Mouse (Mus musculus): ENCODE data around the gene Olfr243. TPM values are rescaled to one million over a fixed set of nuclear protein-coding genes. Genes with fewer than 3 reads are reported as not detected.
"Not testable (repeated sequence)": the region's sequence is repeated elsewhere in the genome, so short reads cannot be mapped to it uniquely, and the experiment has no call there.

Gene Olfr243
- 0.17 TPM in 1 of 2 replicates, not detected in the other for polyA plus RNA-seq (2015; fragmentation: Nextera tagmentation; extraction: Ambion mirVana)

DNA sequence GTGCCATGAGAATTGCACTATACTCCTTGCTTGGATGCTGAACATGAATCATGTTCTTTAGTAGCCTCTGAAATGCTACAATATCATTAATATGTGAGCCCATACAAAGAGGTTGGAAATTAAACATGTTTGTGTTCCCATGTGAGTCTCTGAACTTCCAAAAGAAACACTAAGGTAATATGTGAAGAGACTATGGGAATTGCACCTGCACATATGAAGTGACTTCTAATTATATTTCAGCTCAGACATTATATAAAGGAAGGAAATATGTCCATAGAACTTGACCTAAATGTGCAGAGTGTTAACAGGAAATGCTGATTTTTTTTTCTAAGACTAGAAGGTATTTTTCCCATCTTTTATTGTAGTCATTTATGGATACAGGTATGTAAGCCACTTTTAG is at the start of gene Olfr243:
Gene Olfr243, plus strand, starts transcription at position 301 of the 400 bp plus-strand sequence.
- ATAC-seq (ENCODE audit: insufficient number of reproducible peaks, low FRiP score, low TSS enrichment, low read depth), result no peak
- H3K9me3 ChIP-seq (replicated peaks), result no peaks in the 10 kb centered on the region
- H3K27me3 ChIP-seq, result no peaks in the 10 kb centered on the region
- H3K36me3 ChIP-seq, result no peaks in the 10 kb centered on the region
- H3K4me2 ChIP-seq (replicated peaks), result no peak within 1 kb of the TSS
- no peak within 1 kb of the TSS for H3K27ac ChIP-seq (replicated peaks)
- no peak within 1 kb of the TSS for H3K9ac ChIP-seq
- H3K4me3 ChIP-seq (replicated peaks), result no peak within 1 kb of the TSS
- no peaks in the 10 kb centered on the region for H3K4me1 ChIP-seq

DNA sequence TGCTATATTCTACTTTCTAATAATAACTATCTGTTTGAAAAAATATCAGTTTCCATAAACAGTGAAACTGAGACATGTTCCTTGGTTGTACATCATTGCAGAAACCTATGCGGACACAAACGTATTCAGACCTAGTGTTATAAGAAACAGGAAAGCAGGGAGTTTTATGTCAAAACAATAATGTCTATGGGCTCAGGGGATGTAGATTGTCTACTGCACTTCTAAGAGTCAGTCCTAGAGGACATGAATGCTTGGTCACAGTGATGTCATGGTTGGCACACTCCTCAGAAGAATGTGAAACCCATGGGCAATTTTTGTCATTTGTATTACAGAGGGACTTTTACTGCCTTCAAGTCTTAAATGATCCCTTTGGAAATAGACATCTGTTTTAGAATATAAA is 43.4 kb upstream of the Olfr243 start, which contains the start of gene Olfr624:
Gene Olfr624, minus strand, starts transcription at position 101 of the 400 bp plus-strand sequence.
- Histone ChIP-seq H3K9ac (no peak within 1 kb of the TSS), H3K4me3 (replicated peaks) (no peak within 1 kb of the TSS), H3K4me1 (no peaks in the 10 kb centered on the region), H3K9me3 (replicated peaks) (no peaks in the 10 kb centered on the region), H3K27me3 (no peaks in the 10 kb centered on the region), H3K27ac (replicated peaks) (no peak within 1 kb of the TSS), H3K36me3 (no peaks in the 10 kb centered on the region), H3K4me2 (replicated peaks) (no peak within 1 kb of the TSS)
- WGBS, result 81% methylated on average over 2 of the region's 2 CpGs
- no peak for ATAC-seq (ENCODE audit: insufficient number of reproducible peaks, low FRiP score, low TSS enrichment, low read depth)

DNA sequence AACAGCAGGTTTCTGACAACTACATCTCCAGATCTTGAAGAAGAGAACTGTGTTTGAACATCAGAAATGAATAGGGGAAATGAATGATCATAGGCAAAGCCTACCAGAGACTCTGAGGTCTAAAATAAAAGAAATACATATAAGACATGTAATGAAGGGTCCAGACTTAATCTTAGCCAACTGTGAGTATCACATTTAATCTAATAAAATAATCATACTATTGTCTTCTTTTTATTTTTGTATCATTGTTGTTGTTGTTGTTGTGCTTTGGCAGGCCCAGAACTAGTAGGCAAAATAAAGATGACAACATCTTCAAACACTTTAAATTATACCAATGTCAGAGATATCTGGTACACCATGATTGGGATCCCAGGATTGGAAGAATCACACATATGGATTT is 32.1 kb upstream of the Olfr243 start, which contains the start of gene Olfr625-ps1:
Gene Olfr625-ps1, plus strand, starts transcription at position 301 of the 400 bp plus-strand sequence.
- Histone ChIP-seq H3K4me2 (replicated peaks) (no peak within 1 kb of the TSS), H3K9me3 (replicated peaks) (no peaks in the 10 kb centered on the region), H3K4me3 (replicated peaks) (no peak within 1 kb of the TSS), H3K9ac (no peak within 1 kb of the TSS), H3K27me3 (no peaks in the 10 kb centered on the region), H3K27ac (replicated peaks) (no peak within 1 kb of the TSS), H3K36me3 (no peaks in the 10 kb centered on the region), H3K4me1 (no peaks in the 10 kb centered on the region)
- ATAC-seq (ENCODE audit: insufficient number of reproducible peaks, low FRiP score, low TSS enrichment, low read depth), result no peak

DNA sequence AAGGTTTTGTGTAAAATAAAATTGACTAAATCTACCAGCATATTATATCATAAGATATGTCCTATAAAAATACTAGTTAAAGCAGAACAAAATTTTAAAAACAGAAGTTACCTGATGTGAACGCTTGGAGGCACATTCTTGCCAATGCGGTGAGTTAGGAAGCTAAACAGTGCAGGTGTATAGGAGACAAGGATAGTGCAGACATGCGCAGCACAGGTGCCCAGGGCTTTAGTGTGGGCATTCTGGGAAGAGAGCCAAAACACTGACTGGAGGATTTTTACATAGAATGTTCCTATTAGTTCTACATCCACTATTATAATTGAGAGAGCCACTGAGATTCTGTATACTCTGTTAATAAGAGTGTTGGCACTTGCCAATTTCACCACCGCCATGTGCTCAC is 15.0 kb upstream of the Olfr243 start:
- H3K9ac ChIP-seq, result no peak overlapping the region
- H3K9me3 ChIP-seq (replicated peaks), result no peaks in the 10 kb centered on the region
- H3K27ac ChIP-seq (replicated peaks), result no peak overlapping the region
- H3K4me2 ChIP-seq (replicated peaks), result no peak overlapping the region
- WGBS, result 86% methylated on average over 4 of the region's 4 CpGs
- H3K4me3 ChIP-seq (replicated peaks), result no peak overlapping the region
- H3K36me3 ChIP-seq, result no peaks in the 10 kb centered on the region
- no peaks in the 10 kb centered on the region for H3K4me1 ChIP-seq
- H3K27me3 ChIP-seq, result no peaks in the 10 kb centered on the region
- ATAC-seq (ENCODE audit: insufficient number of reproducible peaks, low FRiP score, low TSS enrichment, low read depth), result no peak

DNA sequence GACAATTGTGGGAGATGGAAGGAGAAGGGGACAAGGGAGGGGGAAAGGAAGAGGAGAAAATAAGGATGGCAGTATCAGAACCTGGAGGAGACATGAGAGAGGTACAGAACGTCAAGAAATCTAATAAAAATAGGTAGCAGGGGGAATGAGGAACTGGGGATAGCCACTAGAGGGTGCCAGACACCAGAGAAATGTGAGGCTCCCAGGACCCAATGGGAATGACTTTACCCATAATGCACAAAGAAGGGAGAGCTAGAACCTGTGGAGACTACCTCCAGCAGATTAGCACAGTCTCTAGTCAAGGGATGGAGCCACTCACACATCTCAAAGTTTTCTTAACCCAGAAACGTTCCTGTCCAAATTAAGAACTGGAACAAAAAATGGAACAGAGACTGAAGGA is 2.4 kb upstream of the Olfr243 start:
- H3K9ac ChIP-seq, result no peak overlapping the region
- H3K27ac ChIP-seq (replicated peaks), result no peak overlapping the region
- WGBS, result 36% methylated on average over 2 of the region's 2 CpGs
- no peak overlapping the region for H3K4me2 ChIP-seq (replicated peaks)
- no peaks in the 10 kb centered on the region for H3K36me3 ChIP-seq
- H3K27me3 ChIP-seq, result no peaks in the 10 kb centered on the region
- H3K4me1 ChIP-seq, result no peaks in the 10 kb centered on the region
- no peak for ATAC-seq (ENCODE audit: insufficient number of reproducible peaks, low FRiP score, low TSS enrichment, low read depth)
- H3K4me3 ChIP-seq (replicated peaks), result no peak overlapping the region
- H3K9me3 ChIP-seq (replicated peaks), result no peaks in the 10 kb centered on the region

DNA sequence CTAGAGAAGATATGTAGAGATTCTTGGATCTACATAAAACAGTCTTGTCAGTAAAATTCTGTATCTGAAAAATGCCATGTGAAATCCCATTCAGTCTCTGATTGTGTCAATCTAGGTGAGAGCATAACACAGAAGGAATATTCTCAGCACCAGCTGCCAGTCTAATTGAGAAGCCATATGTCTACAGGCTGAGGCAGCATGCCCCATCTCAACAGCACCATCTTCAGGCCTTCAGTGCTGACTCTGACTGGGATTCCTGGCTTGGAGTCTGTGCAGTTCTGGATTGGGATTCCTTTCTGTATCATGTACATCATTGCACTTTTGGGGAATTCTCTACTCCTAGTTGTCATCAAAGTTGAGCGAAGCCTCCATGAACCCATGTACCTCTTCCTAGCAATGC is 1.9 kb downstream of the Olfr243 start:
- not testable (repeated sequence) for H3K36me3 ChIP-seq; H3K4me2 ChIP-seq (replicated peaks); ATAC-seq (ENCODE audit: insufficient number of reproducible peaks, low FRiP score, low TSS enrichment, low read depth); H3K4me3 ChIP-seq (replicated peaks); H3K27ac ChIP-seq (replicated peaks); H3K9me3 ChIP-seq (replicated peaks); H3K9ac ChIP-seq; H3K4me1 ChIP-seq; H3K27me3 ChIP-seq
- 96% methylated on average over 1 of the region's 1 CpGs for WGBS

DNA sequence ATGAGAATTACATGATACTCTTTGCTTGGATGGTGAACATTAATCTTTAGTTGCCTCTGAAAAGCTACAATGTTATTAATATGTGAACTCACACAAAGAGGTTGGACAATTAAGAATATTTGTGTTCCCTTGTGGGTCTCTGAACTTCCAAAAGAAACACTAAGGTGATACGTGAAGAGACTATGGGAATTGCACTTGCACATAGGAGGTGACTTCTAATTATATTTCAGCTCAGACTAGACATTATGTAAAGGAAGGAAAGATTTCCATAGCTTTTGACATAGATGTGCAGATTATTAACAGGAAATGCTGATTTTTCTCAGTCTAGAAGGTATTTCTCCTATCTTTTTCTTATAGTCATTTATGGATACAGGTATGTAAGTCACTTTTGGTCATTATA is 15.6 kb downstream of the Olfr243 start, which contains the start of gene Olfr628:
Gene Olfr628, plus strand, starts transcription at position 301 of the 400 bp plus-strand sequence.
- H3K9me3 ChIP-seq (replicated peaks), result no peaks in the 10 kb centered on the region
- no peaks in the 10 kb centered on the region for H3K36me3 ChIP-seq

DNA sequence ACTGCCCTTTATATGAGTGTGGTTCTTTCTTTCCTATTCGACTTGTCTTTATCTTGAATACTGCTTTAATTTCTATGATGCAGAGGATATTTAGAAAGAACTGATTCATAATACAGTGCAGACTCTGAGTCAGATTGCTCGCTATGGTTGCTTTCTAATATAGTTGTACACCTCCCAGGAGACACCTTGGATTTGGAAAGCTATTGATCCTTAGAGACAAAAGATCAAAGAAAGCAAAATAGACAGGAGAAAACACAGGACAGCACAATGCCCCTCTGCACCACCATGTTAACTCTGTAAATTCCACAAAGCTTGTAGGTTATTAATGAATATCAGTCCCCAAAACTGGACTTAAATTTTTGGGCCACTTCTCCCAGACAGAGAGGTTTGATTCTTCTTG is 30.4 kb downstream of the Olfr243 start, which contains the start of gene Olfr629:
Gene Olfr629, minus strand, starts transcription at position 101 of the 400 bp plus-strand sequence.
- H3K27me3 ChIP-seq, result no peaks in the 10 kb centered on the region
- 79% methylated on average over 2 of the region's 2 CpGs for WGBS
- ATAC-seq (ENCODE audit: insufficient number of reproducible peaks, low FRiP score, low TSS enrichment, low read depth), result no peak

More for the DNA sequence above, 15.6 kb downstream of the Olfr243 start, which contains the start of gene Olfr628:
- no peak within 1 kb of the TSS for H3K4me3 ChIP-seq (replicated peaks)
- H3K9ac ChIP-seq, result no peak within 1 kb of the TSS
- H3K4me2 ChIP-seq (replicated peaks), result no peak within 1 kb of the TSS
- H3K27ac ChIP-seq (replicated peaks), result no peak within 1 kb of the TSS
- no peak for ATAC-seq (ENCODE audit: insufficient number of reproducible peaks, low FRiP score, low TSS enrichment, low read depth)
- 93% methylated on average over 1 of the region's 1 CpGs for WGBS
- no peaks in the 10 kb centered on the region for H3K27me3 ChIP-seq
- H3K4me1 ChIP-seq, result no peaks in the 10 kb centered on the region

DNA sequence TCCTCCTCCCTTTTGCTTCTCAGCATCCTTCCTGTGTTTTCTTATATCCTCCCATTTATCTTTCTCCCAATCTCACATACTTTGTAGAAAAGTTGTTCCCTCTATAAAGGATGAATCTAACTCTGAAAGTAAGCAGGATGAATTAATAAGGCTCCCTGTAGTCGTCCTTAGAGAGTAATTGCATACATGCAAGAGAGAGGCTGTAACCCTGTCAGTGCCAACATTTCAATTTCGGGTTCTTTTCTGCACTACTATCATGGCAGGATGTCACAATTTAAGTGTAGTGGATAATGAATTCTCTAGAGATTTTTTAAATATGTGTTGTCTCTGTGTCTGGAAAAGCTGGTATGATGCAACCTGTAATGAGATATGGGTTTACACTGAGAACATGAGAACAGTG is 42.8 kb downstream of the Olfr243 start, which contains the start of gene Olfr630:
Gene Olfr630, minus strand, starts transcription at position 101 of the 400 bp plus-strand sequence.
- H3K4me1 ChIP-seq, result no peaks in the 10 kb centered on the region
- H3K27me3 ChIP-seq, result no peaks in the 10 kb centered on the region
- no peaks in the 10 kb centered on the region for H3K9me3 ChIP-seq (replicated peaks)
- ATAC-seq (ENCODE audit: insufficient number of reproducible peaks, low FRiP score, low TSS enrichment, low read depth), result no peak
- 37% methylated on average over 2 of the region's 2 CpGs for WGBS
- H3K9ac ChIP-seq, result no peak within 1 kb of the TSS
- H3K4me3 ChIP-seq (replicated peaks), result no peak within 1 kb of the TSS
- H3K4me2 ChIP-seq (replicated peaks), result no peak within 1 kb of the TSS
- no peak within 1 kb of the TSS for H3K27ac ChIP-seq (replicated peaks)
- no peaks in the 10 kb centered on the region for H3K36me3 ChIP-seq

More for the DNA sequence above, 30.4 kb downstream of the Olfr243 start, which contains the start of gene Olfr629:
- Histone ChIP-seq H3K4me2 (replicated peaks) (no peak within 1 kb of the TSS), H3K27ac (replicated peaks) (no peak within 1 kb of the TSS), H3K4me1 (no peaks in the 10 kb centered on the region), H3K36me3 (no peaks in the 10 kb centered on the region), H3K9ac (no peak within 1 kb of the TSS), H3K9me3 (replicated peaks) (no peaks in the 10 kb centered on the region), H3K4me3 (replicated peaks) (no peak within 1 kb of the TSS)

DNA sequence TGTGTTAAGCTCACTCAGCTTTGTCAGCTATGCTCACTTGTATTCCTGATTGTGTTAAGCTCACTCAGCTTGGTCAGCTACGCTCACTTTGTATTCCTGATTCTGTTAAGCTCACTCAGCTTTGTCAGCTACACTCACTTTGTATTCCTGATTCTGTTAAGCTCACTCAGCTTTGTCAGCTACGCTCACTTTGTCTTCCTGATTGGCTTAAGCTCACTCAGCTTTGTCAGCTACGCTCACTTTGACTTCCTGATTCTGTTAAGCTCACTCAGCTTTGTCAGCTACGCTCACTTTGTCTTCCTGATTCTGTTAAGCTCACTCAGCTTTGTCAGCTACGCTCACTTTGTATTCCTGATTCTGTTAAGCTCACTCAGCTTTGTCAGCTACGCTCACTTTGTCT is 47.7 kb downstream of the Olfr243 start:
- H3K4me1 ChIP-seq; H3K9me3 ChIP-seq (replicated peaks); H3K9ac ChIP-seq; ATAC-seq (ENCODE audit: insufficient number of reproducible peaks, low FRiP score, low TSS enrichment, low read depth); H3K4me2 ChIP-seq (replicated peaks); H3K27ac ChIP-seq (replicated peaks); H3K36me3 ChIP-seq; H3K4me3 ChIP-seq (replicated peaks); H3K27me3 ChIP-seq: not testable (repeated sequence)
- WGBS, result 85% methylated on average over 6 of the region's 6 CpGs

DNA sequence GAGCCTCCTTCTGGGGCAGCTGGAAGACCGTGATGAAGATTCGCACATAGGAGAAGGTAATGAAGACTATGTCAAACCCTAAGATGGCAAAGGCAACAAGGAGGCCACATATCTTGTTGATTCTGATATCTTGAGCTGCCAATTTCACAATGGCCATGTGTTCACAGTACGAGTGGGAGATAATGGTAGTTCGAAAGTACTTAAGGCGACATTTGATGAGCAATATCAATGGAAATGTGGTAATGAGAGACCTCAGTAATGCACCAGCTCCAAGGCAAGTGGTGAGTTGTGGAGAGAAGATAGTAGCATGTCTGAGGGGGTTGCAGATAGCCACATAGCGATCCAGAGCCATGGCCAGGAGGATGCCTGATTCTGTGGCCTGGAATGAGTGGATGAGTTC is 53.2 kb downstream of the Olfr243 start:
- H3K4me2 ChIP-seq (replicated peaks); ATAC-seq (ENCODE audit: insufficient number of reproducible peaks, low FRiP score, low TSS enrichment, low read depth); H3K9me3 ChIP-seq (replicated peaks); H3K9ac ChIP-seq; H3K4me3 ChIP-seq (replicated peaks); H3K4me1 ChIP-seq; H3K36me3 ChIP-seq; H3K27me3 ChIP-seq; H3K27ac ChIP-seq (replicated peaks): not testable (repeated sequence)
- WGBS, result 85% methylated on average over 6 of the region's 6 CpGs

Measured in embryonic facial prominence, embryonic 15.5 days (tissue).